Mouse (Mus musculus) heart, embryonic 12.5 days (tissue): Measurements from ENCODE around the gene Slc28a3. TPM values are rescaled to one million over a fixed set of nuclear protein-coding genes. Genes with fewer than 3 reads are reported as not detected.
A peak's percentile ranks its signal among the peaks of the same experiment; 100 is the strongest.

Source experiments
- ATAC-seq: fragments of 200-750 bp; cut with Nextera tagmentation; 2 replicates; pipeline ENCODE4 v1.8.0; 2017; ENCODE audit warnings: moderate TSS enrichment, moderate library complexity; ENCODE audit not compliant: insufficient number of reproducible peaks, low FRiP score
- H3K27ac ChIP-seq: fragments of 300-500 bp; sonication (generic); 2 replicates; pipeline ENCODE4 v1.5.1; 2016; ENCODE audit warnings: mild to moderate bottlenecking, moderate library complexity; ENCODE audit not compliant: poor library complexity, severe bottlenecking
- H3K27me3 ChIP-seq: fragments of 300-500 bp; sonication (generic); replicated peaks from 2 replicates; pipeline ENCODE4 v1.6.1; 2016; ENCODE audit warnings: mild to moderate bottlenecking, moderate library complexity
- H3K36me3 ChIP-seq: fragments of 300-500 bp; sonication (generic); 2 replicates; pipeline ENCODE4 v1.6.1; 2016; ENCODE audit warnings: mild to moderate bottlenecking, moderate library complexity
- H3K4me1 ChIP-seq: fragments of 300-500 bp; sonication (generic); replicated peaks from 2 replicates; pipeline ENCODE4 v1.6.1; 2016; ENCODE audit warnings: mild to moderate bottlenecking
- H3K4me2 ChIP-seq: fragments of 300-500 bp; sonication (generic); 2 replicates; pipeline ENCODE4 v1.6.1; 2016; ENCODE audit warnings: mild to moderate bottlenecking, moderate library complexity
- H3K4me3 ChIP-seq: fragments of 300-500 bp; sonication (generic); 2 replicates; pipeline ENCODE4 v1.5.1; 2016; ENCODE audit warnings: mild to moderate bottlenecking
- H3K9ac ChIP-seq: fragments of 300-500 bp; sonication (generic); 2 replicates; pipeline ENCODE4 v1.6.1; 2016; ENCODE audit warnings: mild to moderate bottlenecking, moderate library complexity
- H3K9me3 ChIP-seq: fragments of 300-500 bp; sonication (generic); replicated peaks from 2 replicates; pipeline ENCODE4 v1.6.1; 2016; ENCODE audit warnings: mild to moderate bottlenecking, moderate library complexity
- WGBS: fragments of 180-500 bp; shearing (Covaris S2); methylation state at CpG from one replicate; pipeline ENCODE4 v1.1.7; 2016; 5-methylcytosine and 5-hydroxymethylcytosine counted together
- polyA plus RNA-seq: library from polyadenylated mRNA; unstranded; fragments of >200 nt; fragmentation: Nextera tagmentation; extraction: Ambion mirVana; gene quantifications from 2 replicates; pipeline ENCODE4 v1.2.1, GENCODE M21; 2016

The Slc28a3 gene
- polyA plus RNA-seq, 1 experiment from 2014 or later, result not detected

DNA sequence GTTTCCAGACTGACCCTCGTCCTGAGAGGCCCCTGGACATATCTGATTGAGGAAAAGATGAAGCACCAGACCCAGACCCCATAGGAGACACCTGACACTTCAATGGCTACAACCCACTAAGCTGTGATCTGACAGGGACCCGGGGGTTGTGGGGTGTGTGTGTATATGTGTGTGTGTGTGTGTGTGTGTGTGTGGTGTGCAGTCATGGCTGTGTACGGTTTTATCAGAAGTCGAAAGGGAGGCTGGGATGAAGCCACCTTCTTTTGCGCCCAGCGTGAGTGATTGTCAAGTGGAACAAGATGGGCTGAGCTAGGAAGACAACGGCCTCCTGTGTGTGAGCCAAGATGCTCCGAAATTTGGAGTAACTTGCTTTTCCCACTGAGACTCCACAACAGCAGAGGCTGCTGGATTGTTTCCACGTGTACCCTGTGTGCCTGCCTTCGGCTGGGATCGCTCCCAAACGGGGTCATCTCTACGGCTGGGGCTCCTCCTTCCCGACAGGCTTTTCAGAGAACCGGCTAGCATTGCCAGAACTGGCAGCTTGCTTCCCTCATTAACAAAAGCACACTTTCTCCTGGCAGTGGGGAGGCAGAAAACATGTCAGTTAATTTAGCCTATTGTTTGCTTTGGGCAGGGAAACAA lies 50.1 kb downstream of the Slc28a3 start:
- Histone ChIP-seq H3K9ac (no peak overlapping the region), H3K9me3 (no peaks in the 10 kb centered on the region), H3K27ac (no peak overlapping the region), H3K4me1 (no peaks in the 10 kb centered on the region), H3K27me3 (no peaks in the 10 kb centered on the region), H3K36me3 (no peaks in the 10 kb centered on the region), H3K4me3 (no peak overlapping the region), H3K4me2 (no peak overlapping the region)
- 75% methylated on average over 15 of the region's 15 CpGs for WGBS
- ATAC-seq, result no peak

- Histone ChIP-seq H3K27ac (no peak overlapping the region), H3K4me2 (no peak overlapping the region), H3K9ac (no peak overlapping the region), H3K4me3 (no peak overlapping the region), H3K27me3 (no peaks in the 10 kb centered on the region), H3K9me3 (no peaks in the 10 kb centered on the region), H3K36me3 (no peaks in the 10 kb centered on the region), H3K4me1 (no peaks in the 10 kb centered on the region)
- no peak for ATAC-seq
- 63% methylated on average over 12 of the region's 12 CpGs for WGBS
Observed at GRCm38 (mm10) chr13:58558216-58558615, 52.5 kb downstream of the Slc28a3 start.

- no peak overlapping the region for H3K4me2 ChIP-seq
- no peak overlapping the region for H3K4me3 ChIP-seq
- H3K4me1 ChIP-seq, result no peaks in the 10 kb centered on the region
- 70% methylated on average over 1 of the region's 1 CpGs for WGBS
- H3K36me3 ChIP-seq, result no peaks in the 10 kb centered on the region
- H3K27ac ChIP-seq, result no peak overlapping the region
- H3K9me3 ChIP-seq, result no peaks in the 10 kb centered on the region
- no peak overlapping the region for H3K9ac ChIP-seq
- no peak for ATAC-seq
- no peaks in the 10 kb centered on the region for H3K27me3 ChIP-seq
Observed at GRCm38 (mm10) chr13:58556018-58556417, 54.7 kb downstream of the Slc28a3 start.

- Histone ChIP-seq H3K9ac (no peak overlapping the region), H3K4me1 (no peaks in the 10 kb centered on the region), H3K4me2 (no peak overlapping the region), H3K36me3 (no peaks in the 10 kb centered on the region), H3K9me3 (no peaks in the 10 kb centered on the region), H3K27me3 (no peaks in the 10 kb centered on the region), H3K27ac (no peak overlapping the region), H3K4me3 (no peak overlapping the region)
- ATAC-seq, result no peak
- 69% methylated on average over 5 of the region's 5 CpGs for WGBS
Observed at GRCm38 (mm10) chr13:58555561-58555960, 55.1 kb downstream of the Slc28a3 start.

- H3K9ac ChIP-seq, result no peak overlapping the region
- 65% methylated on average over 4 of the region's 4 CpGs for WGBS
- no peaks in the 10 kb centered on the region for H3K36me3 ChIP-seq
- no peaks in the 10 kb centered on the region for H3K4me1 ChIP-seq
- no peak overlapping the region for H3K4me2 ChIP-seq
- no peaks in the 10 kb centered on the region for H3K27me3 ChIP-seq
- ATAC-seq, result no peak
- H3K9me3 ChIP-seq, result no peaks in the 10 kb centered on the region
- no peak overlapping the region for H3K4me3 ChIP-seq
- H3K27ac ChIP-seq, result no peak overlapping the region
Observed at GRCm38 (mm10) chr13:58551924-58552323, 58.8 kb downstream of the Slc28a3 start.

DNA sequence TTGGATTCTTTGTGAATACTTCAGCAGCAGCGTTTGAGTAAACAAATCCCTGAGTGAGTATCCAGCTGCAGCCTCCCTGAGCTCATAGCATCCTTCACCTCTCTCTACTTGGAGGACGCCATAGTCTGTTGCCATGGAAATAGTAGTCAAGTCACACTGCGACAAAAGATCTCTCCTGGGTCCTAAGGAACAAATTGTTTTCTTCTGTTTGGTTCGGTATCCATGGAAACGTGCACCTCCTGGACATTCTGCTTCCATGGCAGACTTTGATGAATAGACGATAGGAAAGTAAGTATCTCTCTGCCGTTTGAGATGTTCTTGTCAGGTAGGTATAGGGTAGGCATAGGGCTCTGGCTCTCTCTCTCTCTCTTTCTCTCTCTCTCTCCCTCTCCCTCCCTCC lies 63.1 kb downstream of the Slc28a3 start:
- H3K27me3 ChIP-seq, result peaks cover 18% of the 10 kb centered on the region; the same call in 1 of the 2 replicates
- no peaks in the 10 kb centered on the region for H3K9me3 ChIP-seq
- 56% methylated on average over 7 of the region's 7 CpGs for WGBS
- ATAC-seq, result no peak
- H3K9ac ChIP-seq, result no peak overlapping the region
- no peaks in the 10 kb centered on the region for H3K36me3 ChIP-seq
- H3K27ac ChIP-seq, result no peak overlapping the region
- H3K4me1 ChIP-seq, result no peaks in the 10 kb centered on the region
- no peak overlapping the region for H3K4me3 ChIP-seq
- H3K4me2 ChIP-seq, result no peak overlapping the region

GRCm38 (mm10) chr13:58543688-58544408 lies 66.8 kb downstream of the Slc28a3 start:
- Histone ChIP-seq H3K4me1 (0 out of 2 replicates have a peak, but pooled peaks cover 3% of the 10 kb centered on the region), H3K9ac (no peak overlapping the region), H3K27me3 (peaks cover 18% of the 10 kb centered on the region; the same call in 1 of the 2 replicates), H3K4me3 (no peak overlapping the region), H3K9me3 (no peaks in the 10 kb centered on the region), H3K27ac (no peak overlapping the region), H3K36me3 (no peaks in the 10 kb centered on the region), H3K4me2 (no peak overlapping the region)
- ATAC-seq, result no peak
- WGBS, result 67% methylated on average over 12 of the region's 12 CpGs

DNA sequence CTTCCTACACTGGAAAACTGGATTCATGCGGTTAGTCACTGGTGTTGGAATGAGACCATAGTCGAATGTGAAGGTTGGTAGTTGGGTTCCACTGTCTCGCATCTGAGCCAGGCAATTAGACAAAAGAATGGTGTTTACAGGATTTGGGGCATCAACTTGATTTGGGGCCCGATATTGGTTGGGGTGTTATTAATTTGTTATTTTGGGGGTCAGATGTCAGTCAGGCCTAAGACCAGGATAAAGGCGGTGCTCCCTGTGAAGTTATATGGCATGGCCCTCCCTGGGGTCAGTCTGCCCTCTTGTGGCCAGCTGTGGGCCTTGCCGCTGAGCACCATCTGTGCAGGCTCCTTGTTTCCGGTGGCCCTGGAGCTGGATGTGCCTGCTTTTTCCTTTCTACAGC lies 67.6 kb downstream of the Slc28a3 start:
- Histone ChIP-seq H3K27ac (no peak overlapping the region), H3K9me3 (no peaks in the 10 kb centered on the region), H3K9ac (no peak overlapping the region), H3K27me3 (peaks cover 18% of the 10 kb centered on the region; the same call in 1 of the 2 replicates), H3K4me1 (0 out of 2 replicates have a peak, but pooled peaks cover 9% of the 10 kb centered on the region), H3K4me3 (no peak overlapping the region), H3K4me2 (no peak overlapping the region), H3K36me3 (no peaks in the 10 kb centered on the region)
- 39% methylated on average over 7 of the region's 7 CpGs for WGBS
- peak; percentile 86 for ATAC-seq

- Histone ChIP-seq H3K36me3 (no peaks in the 10 kb centered on the region), H3K9ac (no peak overlapping the region), H3K9me3 (no peaks in the 10 kb centered on the region), H3K27me3 (peaks cover 18% of the 10 kb centered on the region; the same call in 1 of the 2 replicates), H3K27ac (no peak overlapping the region), H3K4me3 (no peak overlapping the region), H3K4me1 (peaks cover 13% of the 10 kb centered on the region; the same call in 1 of the 2 replicates), H3K4me2 (no peak overlapping the region)
- peak; percentile 67; the same call in 1 of the 2 replicates for ATAC-seq
- WGBS, result 56% methylated on average over 10 of the region's 10 CpGs
Observed at GRCm38 (mm10) chr13:58542601-58543041, 68.1 kb downstream of the Slc28a3 start.

DNA sequence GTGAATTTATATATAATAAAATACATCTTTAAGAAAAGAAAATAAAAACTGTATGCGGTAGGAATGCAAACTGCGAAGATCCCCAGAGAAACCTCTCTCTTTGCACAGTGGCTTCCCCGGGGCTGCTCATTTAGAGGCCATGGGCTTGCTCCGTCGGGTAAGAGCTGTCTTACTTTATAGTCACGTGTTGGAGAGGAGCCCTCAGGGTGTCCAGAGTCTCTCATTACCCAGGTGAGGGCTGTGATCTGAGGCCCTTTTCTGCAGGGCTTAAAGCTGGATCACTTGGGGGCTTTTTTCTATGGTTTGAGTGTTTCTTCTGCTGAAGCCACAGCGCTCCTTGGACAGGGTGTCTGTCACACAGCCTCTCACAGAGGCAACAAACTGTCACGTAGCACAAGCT lies 68.5 kb downstream of the Slc28a3 start:
- Histone ChIP-seq H3K4me3 (no peak overlapping the region), H3K4me1 (peaks cover 14% of the 10 kb centered on the region; the same call in 1 of the 2 replicates), H3K36me3 (no peaks in the 10 kb centered on the region), H3K9ac (no peak overlapping the region), H3K27ac (no peak overlapping the region), H3K27me3 (peaks cover 18% of the 10 kb centered on the region; the same call in 1 of the 2 replicates), H3K9me3 (no peaks in the 10 kb centered on the region), H3K4me2 (no peak overlapping the region)
- ATAC-seq, result no peak
- WGBS, result 56% methylated on average over 8 of the region's 8 CpGs

DNA sequence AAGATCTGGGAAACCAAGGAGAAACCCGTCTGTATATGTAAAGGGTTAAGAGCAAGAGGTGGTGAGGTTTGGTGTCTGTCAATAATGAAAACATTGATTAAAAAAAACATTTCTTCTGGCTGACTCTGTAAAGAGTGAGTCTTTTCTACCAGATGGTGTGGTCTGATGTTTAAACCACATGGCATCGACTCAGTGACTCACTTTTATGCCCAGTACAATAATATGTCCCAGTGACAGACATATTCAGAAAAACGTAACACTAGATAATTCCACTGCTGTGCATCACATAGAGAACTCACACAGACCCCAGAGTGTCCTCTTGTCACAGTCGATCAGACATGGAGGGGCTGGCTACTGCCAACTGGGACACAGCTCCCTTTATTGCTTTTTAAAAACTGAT lies 69.1 kb downstream of the Slc28a3 start:
- no peak for ATAC-seq
- no peaks in the 10 kb centered on the region for H3K36me3 ChIP-seq
- WGBS, result 80% methylated on average over 4 of the region's 4 CpGs
- peaks cover 18% of the 10 kb centered on the region; the same call in 1 of the 2 replicates for H3K27me3 ChIP-seq
- H3K4me1 ChIP-seq, result peaks cover 14% of the 10 kb centered on the region; the same call in 1 of the 2 replicates
- no peak overlapping the region for H3K27ac ChIP-seq
- peaks cover 5% of the 10 kb centered on the region; the same call in 1 of the 2 replicates for H3K9me3 ChIP-seq
- H3K4me3 ChIP-seq, result no peak overlapping the region
- no peak overlapping the region for H3K9ac ChIP-seq
- no peak overlapping the region for H3K4me2 ChIP-seq
